Comparison of ENCODE assay signal across 19 mouse cellular contexts in the genomic region with DNA sequence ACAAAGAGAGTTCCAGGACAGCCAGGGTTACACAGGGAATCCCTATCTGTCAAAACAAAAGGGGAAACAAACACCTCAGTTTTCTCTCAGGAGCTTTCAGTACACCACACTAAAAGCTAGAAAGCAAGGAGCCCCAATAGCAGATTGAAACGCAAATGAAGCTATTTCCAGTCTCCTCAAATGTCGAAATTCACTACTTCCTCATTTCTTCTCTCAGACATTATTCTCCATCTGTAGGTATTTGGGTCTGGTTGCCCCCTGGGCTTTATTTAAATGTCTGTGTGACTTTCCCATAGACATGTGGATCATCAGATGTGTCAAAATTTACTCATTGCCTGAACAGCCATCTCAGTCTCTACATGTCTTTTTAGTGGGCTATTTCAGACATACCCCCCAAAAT.
"Had no signal": no experiment of that assay in that cellular context is flagged by ENCODE, and none has a peak within 500 bp of the region (broad histone marks: within the 10 kb centered on the region; RNA-seq: fewer than 3 reads in every experiment).

No protein-coding gene starts in this region.

- H3K4me3 ChIP-seq: liver, embryonic 15.5 days; lung, embryonic 15.5 days; midbrain, embryonic 10.5 days; midbrain, embryonic 12.5 days; neural tube, embryonic 12.5 days had no signal

- DNase-seq: liver, postnatal 0 days; lung, adult 2 months; lung, postnatal 14 days; lung, postnatal 36 days; midbrain, embryonic 14.5 days; right cerebral cortex, postnatal 25 days; right cerebral cortex, postnatal 4 days; spleen, adult 18-20 months; thymus, adult 18-20 months; thymus, postnatal 14 days; thymus, postnatal 36 days had no signal

- H3K27me3 ChIP-seq: liver, embryonic 15.5 days; lung, embryonic 15.5 days; midbrain, embryonic 12.5 days; neural tube, embryonic 12.5 days had no signal

- H3K9ac ChIP-seq: liver, embryonic 15.5 days; liver, postnatal 0 days; lung, embryonic 15.5 days; midbrain, embryonic 12.5 days; neural tube, embryonic 12.5 days had no signal

- H3K36me3 ChIP-seq: liver, embryonic 15.5 days; lung, embryonic 15.5 days; midbrain, embryonic 10.5 days; midbrain, embryonic 12.5 days; neural tube, embryonic 12.5 days had no signal

- H3K4me2 ChIP-seq: liver, embryonic 15.5 days; lung, embryonic 15.5 days; midbrain, embryonic 12.5 days; neural tube, embryonic 12.5 days had no signal

- H3K4me1 ChIP-seq: liver, embryonic 15.5 days; neural tube, embryonic 12.5 days had no signal

- H3K9me3 ChIP-seq: liver, embryonic 15.5 days; lung, embryonic 15.5 days; midbrain, embryonic 12.5 days; neural tube, embryonic 12.5 days had no signal

- ATAC-seq: liver, postnatal 0 days; lung, postnatal 0 days; midbrain, embryonic 16.5 days had no signal

- H3K27ac ChIP-seq: liver, embryonic 15.5 days; lung, embryonic 15.5 days; macrophage; midbrain, embryonic 10.5 days; midbrain, embryonic 12.5 days; neural tube, embryonic 12.5 days had no signal
